Mouse (Mus musculus) granulocyte monocyte progenitor cell, adult 5-6 weeks (primary cell): ENCODE measurements at regions not wholly inside any gene's neighbourhood (a gene's known extent, or its start where the extent isn't known, plus 50 kb on each side); places are given as distances from the start of the nearest gene placed in this dataset.
"Not testable (repeated sequence)": the region's sequence is repeated elsewhere in the genome, so short reads cannot be mapped to it uniquely, and the experiment has no call there.

Source experiments
- ATAC-seq: replicated peaks from 2 replicates; pipeline ENCODE4 v1.8.0; 2016; ENCODE audit warnings: mild to moderate bottlenecking, moderate TSS enrichment, inconsistent platforms; ENCODE audit not compliant: poor library complexity, severe bottlenecking

DNA sequence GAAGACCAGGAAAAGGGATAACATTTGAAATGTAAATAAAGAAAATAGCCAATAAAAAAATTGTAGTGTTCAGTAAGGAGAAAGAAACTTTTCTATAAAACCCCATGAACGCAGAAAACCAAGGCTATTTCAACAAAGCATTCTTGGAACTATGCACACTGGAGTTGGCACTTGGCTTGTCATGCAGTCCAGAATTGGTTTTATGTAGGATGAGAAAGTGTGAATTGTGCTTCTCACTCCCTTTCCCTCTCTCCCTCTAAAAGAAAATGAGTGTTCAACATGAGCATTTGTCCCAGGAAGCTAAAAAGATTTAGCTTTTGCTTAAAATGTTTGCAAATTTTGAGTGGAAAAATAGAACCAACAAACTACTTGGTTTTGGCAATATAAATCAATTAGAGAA lies 841.6 kb upstream of the Adam24 start:
- ATAC-seq = no peak

DNA sequence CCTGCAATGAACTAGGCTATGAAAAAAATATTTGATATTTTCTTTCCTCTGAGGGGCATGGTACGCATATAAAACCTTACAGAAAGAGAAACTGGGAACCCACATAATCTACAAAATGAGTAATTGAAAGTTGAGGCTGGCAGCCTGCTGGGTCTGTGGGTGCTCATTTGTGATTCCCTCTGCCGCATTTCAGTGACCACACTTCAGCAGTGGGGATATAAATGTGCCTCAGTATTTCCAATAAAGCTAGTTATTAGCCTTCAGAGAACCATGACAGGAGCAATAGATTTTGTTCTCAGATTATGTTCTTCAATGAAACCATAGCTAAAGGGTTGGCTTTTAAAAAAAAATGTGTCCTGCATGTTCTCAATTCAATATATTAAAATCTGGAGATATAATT lies 828.0 kb upstream of the Adam24 start:
- no peak for ATAC-seq

DNA sequence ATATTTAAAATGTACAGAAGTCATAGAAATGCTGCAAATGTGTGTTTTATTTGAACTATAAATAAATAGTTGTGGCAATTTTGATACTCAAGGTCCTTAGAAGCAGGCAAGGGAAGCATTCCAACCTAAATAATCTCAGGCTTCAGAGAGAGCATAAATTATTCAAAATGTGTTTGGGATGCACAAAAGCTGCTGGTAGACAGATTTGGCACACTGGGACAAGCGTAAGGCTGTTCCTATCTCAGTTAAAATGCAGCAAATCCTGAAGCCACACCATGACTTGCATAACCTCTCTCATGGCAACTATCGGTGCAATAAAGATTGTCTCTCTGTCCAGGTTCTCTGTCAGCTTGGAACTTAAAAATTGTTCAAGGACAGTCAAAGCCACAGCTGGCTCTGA lies 812.3 kb upstream of the Adam24 start:
- ATAC-seq = no peak

GRCm38 (mm10) chr8:39902251-39902650 lies 772.6 kb upstream of the Adam24 start:
- no peak for ATAC-seq

GRCm38 (mm10) chr8:39912926-39913325 lies 762.0 kb upstream of the Adam24 start:
- no peak for ATAC-seq

DNA sequence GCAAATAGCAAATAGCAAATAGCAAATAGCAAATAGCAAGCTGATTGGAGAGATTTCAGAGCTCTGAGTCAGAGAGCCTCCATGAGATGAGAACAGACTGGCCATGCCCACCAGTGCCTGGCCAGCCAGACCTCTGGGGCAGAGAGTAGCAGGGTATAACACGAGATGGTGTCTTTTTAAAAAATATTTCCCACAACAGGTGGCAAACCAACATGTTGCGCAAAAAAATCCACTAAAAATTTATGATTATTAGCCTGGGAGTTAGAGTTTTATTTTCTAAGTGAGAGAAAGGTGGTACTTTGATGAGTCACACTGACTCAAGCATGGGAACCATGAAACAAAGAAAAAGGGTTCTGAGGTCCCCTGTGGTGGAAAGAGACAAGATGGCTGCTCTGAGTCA lies 753.5 kb upstream of the Adam24 start:
- no peak for ATAC-seq

DNA sequence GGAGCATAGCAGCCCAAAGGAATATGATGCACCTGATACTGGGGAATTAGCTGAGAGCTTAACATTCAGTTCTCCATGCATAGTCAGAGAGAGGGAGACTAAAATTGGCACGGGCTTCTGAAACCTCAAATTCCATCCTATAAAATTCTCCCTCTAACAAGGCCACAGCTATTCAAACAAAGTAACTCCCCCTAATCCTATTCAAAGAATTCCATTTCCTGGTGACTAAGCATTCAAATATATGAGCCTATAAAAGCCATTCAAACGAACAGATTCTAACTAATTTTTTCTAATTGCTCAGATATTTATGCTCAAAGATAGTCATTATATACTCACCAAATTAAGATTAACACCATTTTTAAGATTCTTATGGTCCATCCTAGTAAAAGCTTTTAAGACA lies 751.1 kb upstream of the Adam24 start:
- ATAC-seq = no peak

DNA sequence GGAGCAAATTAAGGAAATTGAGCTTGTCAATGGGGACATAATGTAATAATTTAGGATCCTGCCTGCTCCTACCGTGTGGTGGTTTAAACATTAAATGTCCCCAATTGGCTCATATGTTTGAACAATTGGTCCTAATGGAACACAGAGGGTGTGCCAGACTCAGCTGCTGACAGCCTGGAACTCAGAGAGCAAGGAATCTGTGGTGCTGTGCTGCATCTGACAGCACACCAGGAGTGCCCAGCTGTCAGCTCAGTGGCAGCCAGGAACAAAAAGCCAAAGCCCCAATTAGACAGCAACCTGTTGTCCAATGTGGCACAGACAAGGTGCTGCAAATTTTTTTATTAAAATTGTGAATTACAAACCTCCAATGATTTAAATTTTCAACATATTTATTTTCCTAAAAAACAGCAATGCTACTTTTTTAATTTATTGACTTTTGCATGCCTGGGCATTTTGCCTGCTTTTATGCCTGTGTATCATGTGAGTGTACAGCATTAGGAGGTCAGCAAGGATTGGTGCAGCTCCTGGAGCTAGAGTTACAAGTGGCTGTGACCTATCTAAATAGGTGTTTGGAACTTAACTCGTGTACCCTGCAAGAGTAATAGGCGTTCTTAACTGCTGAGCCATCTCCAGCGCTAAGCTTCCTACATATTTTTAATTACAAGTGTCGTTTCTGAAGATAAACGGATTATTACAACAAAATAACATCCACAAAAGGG lies 724.5 kb upstream of the Adam24 start:
- ATAC-seq = no peak

DNA sequence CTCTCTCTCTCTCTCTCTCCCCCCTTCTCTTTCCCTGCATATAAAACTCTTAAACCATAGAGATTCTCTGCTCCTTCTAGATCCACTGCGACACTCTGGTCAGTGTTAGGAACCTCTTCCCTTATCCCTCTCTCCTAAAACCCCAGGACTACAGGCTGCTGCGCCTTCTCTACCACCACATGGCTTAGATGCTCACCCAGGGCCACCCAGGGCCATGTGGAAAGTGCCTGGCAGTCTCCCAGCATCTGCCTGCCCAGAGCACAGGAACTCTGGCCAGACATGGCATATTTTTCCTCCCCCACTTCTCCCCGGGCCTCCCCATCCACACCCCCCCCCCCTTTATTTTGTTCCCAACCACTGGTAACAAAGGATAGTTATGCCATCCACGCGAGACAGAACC lies 720.4 kb upstream of the Adam24 start:
- ATAC-seq = no peak

GRCm38 (mm10) chr8:39954924-39955323 lies 720.0 kb upstream of the Adam24 start:
- ATAC-seq = no peak

- no peak for ATAC-seq
Observed at GRCm38 (mm10) chr8:40005207-40005837, 669.6 kb upstream of the Adam24 start.

DNA sequence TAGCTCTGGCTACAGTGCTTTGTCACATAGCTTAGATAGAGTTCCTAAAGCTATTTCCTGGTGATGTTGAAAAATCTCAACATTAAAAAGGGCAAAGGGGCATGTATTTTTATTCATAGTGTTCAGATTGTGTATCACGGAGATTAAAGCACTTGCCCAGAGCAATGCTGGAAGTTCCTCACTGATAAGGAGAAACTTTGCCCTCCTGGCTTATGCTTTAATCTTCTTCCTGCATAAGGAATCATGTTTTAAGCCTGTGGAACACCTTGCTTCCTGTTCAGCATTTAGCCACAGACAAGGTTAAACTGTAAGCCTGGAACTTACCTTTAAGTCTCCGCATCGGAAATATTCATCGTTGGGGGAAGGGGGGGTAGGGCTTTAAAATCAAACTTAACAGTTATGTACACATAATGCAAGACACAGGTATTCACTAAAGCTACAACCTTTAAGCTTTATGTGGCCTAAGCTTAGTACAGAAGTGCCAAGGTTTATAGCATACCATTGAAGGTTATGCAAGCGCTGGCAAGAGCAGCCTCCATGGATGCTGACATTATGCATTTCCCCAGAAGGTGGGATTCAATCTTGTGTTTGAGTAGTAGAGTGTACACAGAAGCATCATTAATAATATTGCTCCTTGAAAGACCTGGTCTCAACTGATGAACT lies 655.5 kb upstream of the Adam24 start:
- no peak for ATAC-seq

- ATAC-seq = no peak
Observed at GRCm38 (mm10) chr8:40064145-40064544, 610.7 kb upstream of the Adam24 start.

- no peak for ATAC-seq
Observed at GRCm38 (mm10) chr8:40071131-40071530, 603.7 kb upstream of the Adam24 start.

GRCm38 (mm10) chr8:40080976-40081375 lies 593.9 kb upstream of the Adam24 start:
- ATAC-seq = not testable (repeated sequence)

DNA sequence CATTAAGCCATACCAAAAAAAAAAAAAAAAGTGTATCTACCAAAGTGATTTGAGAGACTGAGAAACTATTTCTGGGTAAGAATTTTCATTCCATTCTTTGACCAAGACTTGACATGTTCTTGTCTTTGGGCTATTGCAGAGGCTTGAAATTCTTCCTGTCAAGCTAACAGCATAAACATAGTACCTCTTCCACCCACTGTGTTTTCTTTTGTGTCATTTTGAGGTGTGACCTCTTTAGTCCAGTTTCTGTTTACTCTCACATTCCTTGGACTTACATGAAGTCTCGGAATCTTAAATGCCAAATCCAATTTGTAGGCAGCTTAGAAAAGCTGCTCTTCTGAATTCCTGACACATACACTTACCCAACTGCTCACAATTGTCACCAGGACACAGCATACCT lies 590.7 kb upstream of the Adam24 start:
- ATAC-seq = no peak

GRCm38 (mm10) chr8:40089377-40089776 lies 585.5 kb upstream of the Adam24 start:
- no peak for ATAC-seq

DNA sequence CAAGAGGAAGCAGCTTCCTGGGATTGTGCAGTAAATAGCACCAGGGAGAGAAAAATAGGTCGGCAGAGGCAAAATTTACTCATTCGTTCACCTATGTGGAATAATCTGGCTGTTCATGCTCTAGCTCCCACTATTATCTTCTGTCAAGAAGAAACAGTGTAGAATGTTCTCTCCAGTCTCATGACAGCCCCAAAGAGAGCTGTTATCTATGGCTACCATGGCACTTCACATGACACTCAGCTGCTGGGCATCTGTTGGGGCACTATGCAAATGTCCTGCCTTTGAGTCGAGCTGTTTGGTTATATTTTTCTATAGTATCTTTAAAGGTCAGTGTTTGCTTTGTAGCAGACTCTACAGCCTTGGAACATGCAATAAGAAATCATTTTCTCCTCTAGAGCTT lies 550.5 kb upstream of the Adam24 start:
- ATAC-seq = no peak

DNA sequence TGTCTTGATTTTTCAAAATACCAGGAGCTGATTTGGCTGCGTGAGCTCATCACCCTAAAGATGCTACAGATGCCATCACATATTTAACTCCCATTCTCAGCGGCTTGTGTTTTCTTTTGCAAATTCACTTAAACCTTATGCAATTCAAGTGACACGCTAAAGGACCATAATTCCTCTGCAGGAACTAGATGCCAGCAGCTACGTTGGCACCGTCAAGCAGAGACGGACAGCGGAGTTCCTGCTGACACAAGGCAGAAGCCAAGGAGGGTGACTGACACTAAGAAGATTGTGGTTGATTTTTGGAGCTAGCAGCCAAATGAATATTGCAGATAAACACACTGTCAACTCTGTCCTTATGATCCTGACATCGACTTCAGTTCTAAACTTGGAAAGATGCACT lies 547.7 kb upstream of the Adam24 start:
- no peak for ATAC-seq

GRCm38 (mm10) chr8:40132662-40133257 lies 542.1 kb upstream of the Adam24 start:
- peak; percentile 70 for ATAC-seq
